Mouse (Mus musculus) inflammation-experienced regulatory T-cells, adult 16 weeks (primary cell): Measurements from ENCODE around the gene Gm31371. TPM values are rescaled to one million over a fixed set of nuclear protein-coding genes. Genes with fewer than 3 reads are reported as not detected.

Experiments
- polyA plus RNA-seq: library from polyadenylated mRNA; unstranded; fragments of 100-300 nt; shearing (Covaris generic); gene quantifications from one replicate; pipeline ENCODE4 v1.2.1, GENCODE M21; 2017

Gm31371 gene
- polyA plus RNA-seq, result not detected

DNA sequence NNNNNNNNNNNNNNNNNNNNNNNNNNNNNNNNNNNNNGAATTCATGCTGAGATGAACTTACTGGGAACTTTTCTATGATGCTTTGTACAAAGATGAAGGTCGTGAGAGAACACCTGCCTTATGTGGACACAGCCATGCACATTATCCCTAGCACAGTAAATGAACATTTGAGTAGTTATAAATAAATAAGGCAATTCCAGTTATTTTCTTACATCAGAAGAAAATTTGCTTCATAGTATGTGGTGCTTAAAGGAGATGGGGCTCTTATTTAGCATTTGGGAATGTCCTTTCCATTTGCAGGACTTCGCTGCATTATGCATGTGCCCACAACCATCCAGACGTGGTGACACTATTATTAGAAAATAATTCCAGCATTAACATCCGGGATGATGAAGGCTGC, at the start of gene Gm31371:
Gm31371 (plus strand) TSS at position 301 of the 400 bp plus-strand sequence.

Other genes starting within 250 kb of the Gm31371 start
- gene 4930467E23Rik, start 173.8 kb upstream of the Gm31371 start, polyA plus RNA-seq, result not detected